Mouse (Mus musculus): ENCODE results near the gene Nebl.

Nebl gene

GRCm38 (mm10) chr2:17509942-17510341 is 221.3 kb downstream of the Nebl start:
- no peak for DNase-seq

- DNase-seq, result no peak
These were observed 223.9 kb downstream of the Nebl start for GRCm38 (mm10) chr2:17507362-17507761.

DNA sequence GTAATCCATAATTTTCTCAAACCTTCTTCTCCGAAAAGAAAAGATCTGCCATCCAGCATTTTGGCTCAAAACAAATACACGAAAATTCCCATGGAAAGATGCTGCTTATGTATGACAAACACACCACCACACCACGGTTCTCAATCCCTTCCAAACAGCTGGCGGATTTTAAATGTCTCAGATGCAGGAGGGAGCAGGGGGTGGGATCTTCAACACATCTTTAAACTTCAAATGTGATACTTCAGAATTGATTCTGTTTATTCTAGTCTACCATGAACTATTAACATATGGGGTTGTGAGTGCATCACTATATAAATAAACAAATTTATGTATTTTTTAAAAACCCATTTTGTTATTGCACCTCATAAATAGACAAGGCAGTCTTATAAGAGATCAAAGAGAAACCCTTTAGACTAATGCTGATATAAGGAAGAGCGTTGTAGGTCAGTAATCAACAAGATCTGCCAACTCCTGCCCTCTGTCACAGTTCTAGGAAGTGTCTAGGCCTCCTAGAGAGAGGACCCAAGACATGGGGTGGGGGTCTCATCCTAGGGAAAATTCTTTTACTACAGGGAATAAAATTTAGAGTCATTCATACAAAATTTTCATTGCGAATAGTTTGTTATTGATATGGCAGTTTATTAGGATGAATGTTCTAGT is 227.0 kb downstream of the Nebl start:
- DNase-seq, result no peak

DNA sequence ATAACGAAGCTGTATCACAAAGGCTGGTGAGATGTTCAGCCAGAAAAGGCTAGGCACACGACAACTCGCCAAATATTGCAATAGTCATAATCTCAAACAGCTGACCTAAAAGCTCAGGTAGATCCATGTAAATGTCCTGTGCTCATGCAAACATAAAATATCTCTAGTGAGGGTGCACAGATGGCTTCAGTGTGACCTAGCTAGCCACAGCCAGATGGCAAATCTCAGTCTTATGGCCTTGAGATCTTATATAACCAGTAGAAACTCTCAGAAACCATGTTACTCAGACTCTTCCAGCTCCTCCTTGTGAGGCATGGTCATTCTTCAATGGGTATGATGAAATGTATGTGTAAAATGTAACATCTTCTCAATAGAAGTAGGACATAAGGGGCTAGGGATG is 230.2 kb downstream of the Nebl start:
- DNase-seq, result no peak

GRCm38 (mm10) chr2:17465517-17466174 is 265.6 kb downstream of the Nebl start:
- DNase-seq, result no peak

DNA sequence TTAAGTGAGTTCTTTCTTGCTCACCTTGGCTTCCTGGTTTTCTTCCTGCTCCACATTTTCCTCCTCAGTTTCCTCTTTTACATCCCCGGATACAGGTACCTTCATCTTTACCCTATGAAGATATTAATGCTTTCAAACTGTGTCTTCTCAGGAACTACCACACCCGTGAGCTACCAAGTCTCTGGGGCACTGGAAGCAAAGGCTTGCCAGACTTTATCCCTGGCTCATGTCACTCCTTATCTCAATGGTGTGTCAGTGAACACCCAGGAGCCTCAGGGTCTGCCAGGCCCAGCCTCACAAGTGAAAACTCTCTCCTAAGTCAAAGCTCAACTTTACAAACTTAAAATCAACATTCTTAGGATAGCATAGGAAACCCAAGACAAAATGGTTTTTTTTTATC is 270.8 kb downstream of the Nebl start:
- no peak for DNase-seq

GRCm38 (mm10) chr2:17453676-17454075 is 277.6 kb downstream of the Nebl start:
- no peak for DNase-seq

GRCm38 (mm10) chr2:17448341-17448740 is 282.9 kb downstream of the Nebl start:
- no peak for DNase-seq

DNA sequence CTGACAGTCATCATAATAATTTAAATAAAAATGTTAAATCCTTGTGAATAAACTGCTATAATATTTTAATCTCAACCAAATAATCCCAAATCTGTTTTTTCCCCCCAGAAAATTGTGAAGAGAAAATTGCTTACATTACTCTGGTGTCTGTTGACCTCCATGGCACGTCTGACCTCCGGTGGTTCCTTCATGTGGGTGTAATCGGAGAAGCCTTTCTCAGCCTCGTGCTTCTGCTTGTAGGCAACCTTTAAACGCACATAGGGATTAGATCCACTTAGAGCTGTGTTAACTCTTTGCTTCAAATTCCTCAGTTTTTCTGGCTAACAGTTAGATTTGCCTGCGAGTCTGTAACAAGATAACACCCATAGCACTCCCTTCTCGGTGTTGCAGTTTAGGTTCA is 287.7 kb downstream of the Nebl start:
- DNase-seq, result no peak

DNA sequence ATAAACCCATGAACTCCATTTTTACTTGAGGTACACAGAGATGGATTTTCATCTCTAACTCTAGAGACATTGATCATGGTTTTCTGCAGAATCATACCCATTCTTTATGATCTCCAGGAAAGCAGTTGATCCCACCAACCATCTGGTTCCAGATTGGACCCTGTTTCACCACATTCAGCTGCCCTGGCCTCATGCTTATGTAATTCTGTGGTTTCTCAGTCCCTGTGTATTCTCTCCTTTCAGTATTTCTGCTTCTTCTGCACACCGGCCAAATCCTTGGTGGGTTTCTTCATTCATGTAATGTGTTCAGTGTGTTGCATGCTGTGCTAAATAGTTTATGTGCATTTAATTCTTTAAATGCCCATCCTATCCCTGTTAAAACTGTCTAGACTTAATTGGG is 292.9 kb downstream of the Nebl start:
- no peak for DNase-seq

GRCm38 (mm10) chr2:17436739-17437440 is 294.4 kb downstream of the Nebl start:
- no peak for DNase-seq

DNA sequence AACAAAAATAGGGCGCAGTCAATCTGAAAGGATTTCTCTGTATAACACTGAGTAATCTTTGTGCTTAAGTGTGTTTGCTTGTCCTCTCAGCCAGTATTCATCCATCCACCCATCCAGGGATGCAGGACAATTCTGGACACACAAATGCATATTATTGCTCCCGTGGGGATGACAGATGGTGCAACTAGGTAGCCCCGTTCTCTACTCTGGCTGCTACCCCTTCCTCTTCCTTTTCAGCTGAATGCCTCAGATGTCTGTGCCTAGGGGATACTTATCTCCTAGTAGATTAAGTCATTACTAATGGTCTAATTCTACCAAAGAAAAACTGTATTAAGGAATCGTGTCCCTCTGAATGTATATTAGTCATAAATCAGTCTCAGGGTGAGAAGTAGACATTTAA is 296.0 kb downstream of the Nebl start:
- no peak for DNase-seq

- no peak for DNase-seq
These were observed 302.2 kb downstream of the Nebl start for GRCm38 (mm10) chr2:17429028-17429427.

DNA sequence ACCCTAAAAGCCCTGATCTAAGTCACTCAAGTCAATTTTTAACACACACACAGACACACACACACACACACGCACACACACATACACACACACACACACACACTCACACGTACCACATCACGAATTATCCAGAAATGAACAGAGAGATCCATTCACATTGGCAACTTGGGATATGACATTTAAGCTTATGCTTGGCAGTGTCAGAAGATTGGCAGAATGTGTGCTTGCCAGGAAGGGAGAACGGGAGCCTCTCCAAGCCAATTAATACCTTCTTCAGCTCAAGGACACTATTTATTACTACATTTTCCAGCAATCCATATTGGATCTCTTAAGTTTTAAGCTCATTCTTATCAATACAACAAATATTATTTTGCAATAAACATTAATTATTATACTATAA is 303.1 kb downstream of the Nebl start:
- DNase-seq, result no peak

DNA sequence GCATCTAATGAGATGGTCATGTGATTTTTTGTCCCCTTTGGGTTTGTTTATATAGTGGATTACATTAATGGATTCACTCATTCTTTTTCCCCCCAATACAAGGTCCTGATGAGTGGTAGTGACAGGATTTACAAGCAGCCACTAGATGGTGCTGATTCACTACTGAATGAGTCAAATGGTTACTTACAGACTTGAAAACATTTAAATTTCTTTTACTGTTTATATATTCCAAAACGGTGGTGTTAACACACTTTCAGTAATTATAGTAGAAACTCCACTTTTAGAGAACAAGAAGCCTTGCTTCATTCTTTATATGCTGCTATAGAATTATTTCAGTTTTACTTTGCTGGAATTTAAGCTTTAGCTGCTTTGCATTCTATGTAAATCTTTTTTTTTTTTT is 308.3 kb downstream of the Nebl start:
- DNase-seq, result no peak

DNA sequence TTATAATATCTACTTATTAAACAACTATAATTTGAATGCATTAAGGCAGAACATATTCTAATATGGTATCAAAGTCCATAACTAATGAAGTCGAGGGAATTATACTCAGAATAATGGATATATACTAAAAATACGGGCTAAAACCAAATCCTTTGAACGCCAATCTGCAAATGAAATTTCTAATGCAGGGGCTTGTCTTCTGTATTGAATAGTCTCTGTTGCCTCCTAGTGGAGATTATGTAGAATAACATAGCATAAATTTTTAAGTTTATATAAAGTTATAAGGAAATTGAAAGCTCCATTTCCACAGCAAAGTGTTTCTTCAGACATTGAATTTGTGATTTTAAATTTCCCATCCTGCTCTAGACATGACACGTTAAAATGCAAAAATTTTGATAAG is 315.9 kb downstream of the Nebl start:
- DNase-seq, result no peak

DNA sequence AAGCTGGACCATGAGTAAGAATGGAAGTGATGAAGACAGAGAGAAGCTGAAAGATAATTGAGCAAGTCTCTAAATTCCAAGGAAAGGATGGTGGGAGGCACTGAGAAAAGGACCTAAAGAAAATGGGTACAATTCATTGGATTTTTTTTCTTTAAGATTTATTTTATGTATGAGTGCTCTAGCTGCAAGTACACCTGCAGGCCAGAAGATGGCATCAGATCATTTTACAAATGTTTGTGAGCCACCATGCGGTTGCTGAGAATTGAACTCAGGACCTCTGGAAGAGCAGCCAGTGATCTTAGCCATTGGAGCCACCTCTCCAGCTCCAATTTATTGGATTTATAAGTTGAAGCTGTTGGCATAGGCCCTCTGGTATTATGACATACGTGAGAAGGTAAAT is 316.9 kb downstream of the Nebl start:
- DNase-seq, result no peak

DNA sequence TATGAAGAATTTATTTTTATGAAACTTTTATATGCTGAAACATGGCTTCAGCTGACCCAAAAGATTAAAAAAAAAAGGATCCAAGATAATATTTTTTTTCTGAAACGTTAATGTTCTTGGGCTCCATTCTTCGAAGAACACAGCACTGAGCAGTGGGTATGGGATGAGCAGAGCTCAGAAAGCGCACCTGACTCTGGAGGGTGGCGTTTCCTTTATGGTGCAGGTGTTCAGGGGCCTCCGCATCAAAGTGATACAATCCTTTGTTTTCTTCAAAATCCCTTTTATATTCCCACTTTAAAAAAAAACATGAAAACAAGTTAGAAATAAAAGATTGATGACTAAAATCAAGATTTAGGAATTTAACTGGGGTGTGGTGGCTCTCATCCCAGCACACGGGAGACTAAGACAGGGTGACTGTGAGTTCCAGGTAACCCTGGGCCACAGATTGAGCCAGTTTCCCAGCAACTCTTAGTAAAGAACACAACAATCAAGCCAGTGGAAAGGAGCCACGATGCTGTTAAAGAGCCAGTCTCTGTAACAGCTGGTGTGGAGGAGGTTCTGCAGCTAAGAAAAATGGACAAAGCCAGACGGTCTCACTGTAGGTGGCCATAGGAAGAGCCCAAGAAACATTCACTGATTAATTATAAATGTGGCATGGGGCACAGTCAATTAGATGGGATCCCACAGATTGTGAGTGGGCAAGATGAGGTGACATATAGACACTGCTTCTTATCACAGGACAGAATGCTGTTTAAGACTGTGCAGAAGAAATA is 317.6 kb downstream of the Nebl start:
- DNase-seq, result peak; percentile 30

GRCm38 (mm10) chr2:17409276-17409675 is 322.0 kb downstream of the Nebl start:
- DNase-seq, result no peak

GRCm38 (mm10) chr2:17405899-17406531 is 325.2 kb downstream of the Nebl start:
- DNase-seq, result no peak

- DNase-seq, result no peak
These were observed 328.8 kb downstream of the Nebl start for GRCm38 (mm10) chr2:17402511-17402910.

- DNase-seq, result no peak
These were observed 335.0 kb downstream of the Nebl start for GRCm38 (mm10) chr2:17396235-17396634.

DNA sequence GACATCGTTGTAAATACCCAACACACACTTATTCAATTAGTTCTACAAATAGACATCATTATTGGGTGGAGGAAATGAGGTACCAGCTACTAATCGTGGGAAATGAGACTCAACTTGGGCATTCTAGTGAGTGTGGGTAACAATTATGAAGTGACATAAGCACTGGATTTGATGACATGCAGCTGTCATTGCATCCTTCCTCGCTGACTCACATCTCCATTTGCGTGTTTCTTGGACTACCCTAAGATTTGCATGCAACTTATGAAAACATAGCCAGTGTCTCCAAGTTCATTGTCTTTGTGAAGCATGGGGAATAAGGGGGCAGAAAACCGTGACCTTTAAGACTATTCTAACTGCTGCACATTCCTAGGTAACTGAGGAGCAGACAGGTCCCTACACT is 339.9 kb downstream of the Nebl start:
- no peak for DNase-seq

Data from right cerebral cortex, postnatal 25 days (tissue).